Mouse (Mus musculus): ENCODE measurements around the gene 2310061N02Rik.

- TF ChIP-seq POLR2A (IDR thresholded peaks at IDR 0.05; ENCODE audit: low read depth, low read length) (no peak), CTCF (IDR thresholded peaks at IDR 0.05; ENCODE audit: extremely low read depth, insufficient read depth, insufficient read length, insufficient replicate concordance) (no peak)
These were observed 50.3 kb downstream of the 2310061N02Rik start for GRCm38 (mm10) chr16:88657426-88657825.

Measured in spleen, adult 2 months (tissue).